ENCODE assay signal across 14 mouse cellular contexts in genomic region chr12:15738989-15739388, GRCm38 (mm10).
DNase-seq lines count a peak whose midpoint lies in the region; ATAC-seq and TF ChIP-seq lines count a peak whose summit lies in the region.
"Had no signal": no experiment of that assay in that cellular context is flagged by ENCODE, and none has a peak within 500 bp of the region (broad histone marks: within the 10 kb centered on the region; RNA-seq: fewer than 3 reads in every experiment).

No protein-coding gene starts in this region.

- H3K9ac ChIP-seq in intestine, embryonic 15.5 days, result no peak overlapping the region
- no peak overlapping the region for H3K9ac ChIP-seq in intestine, embryonic 16.5 days (ENCODE audit: low read depth, low read length)
- no peak overlapping the region for H3K9ac ChIP-seq in heart, embryonic 13.5 days

- ATAC-seq in intestine, embryonic 15.5 days, result peak; percentile 23; the same call in 1 of the 2 replicates
- ATAC-seq in intestine, embryonic 16.5 days, result no peak
- ATAC-seq in heart, embryonic 13.5 days (ENCODE audit: extremely low read depth, insufficient number of reproducible peaks, low FRiP score, low TSS enrichment), result no peak

- no peak overlapping the region for H3K27ac ChIP-seq in intestine, embryonic 15.5 days
- H3K27ac ChIP-seq in intestine, embryonic 16.5 days (ENCODE audit: low read length), result no peak overlapping the region
- H3K27ac ChIP-seq in heart, embryonic 13.5 days (replicated peaks), result peak overlapping the region; percentile 28; the same call in 1 of the 2 replicates

- intact Hi-C loops in left cerebral cortex, postnatal 36 days (cut with DNase I), result no loop called here

- 31% methylated on average over 4 of the region's 4 CpGs for WGBS in intestine, embryonic 15.5 days
- WGBS in intestine, embryonic 16.5 days, result 23% methylated on average over 4 of the region's 4 CpGs
- 53% methylated on average over 4 of the region's 4 CpGs for WGBS in heart, embryonic 13.5 days

- H3K27me3 ChIP-seq in intestine, embryonic 15.5 days (replicated peaks), result no peaks in the 10 kb centered on the region
- H3K27me3 ChIP-seq in intestine, embryonic 16.5 days (replicated peaks; ENCODE audit: control insufficient read depth, insufficient read depth, low read length), result no peaks in the 10 kb centered on the region
- no peaks in the 10 kb centered on the region for H3K27me3 ChIP-seq in heart, embryonic 13.5 days (replicated peaks)
- H3K27me3 ChIP-seq: CH12.LX had no signal

- no peak overlapping the region for H3K4me3 ChIP-seq in intestine, embryonic 15.5 days (replicated peaks)
- no peak overlapping the region for H3K4me3 ChIP-seq in intestine, embryonic 16.5 days (ENCODE audit: low read length)
- no peak overlapping the region for H3K4me3 ChIP-seq in heart, embryonic 13.5 days
- H3K4me3 ChIP-seq: myocyte had no signal

- H3K4me1 ChIP-seq in intestine, embryonic 15.5 days (replicated peaks), result no peaks in the 10 kb centered on the region
- no peaks in the 10 kb centered on the region for H3K4me1 ChIP-seq in intestine, embryonic 16.5 days (ENCODE audit: control insufficient read depth, insufficient read depth, low read length)
- H3K4me1 ChIP-seq in heart, embryonic 13.5 days, result peaks cover 12% of the 10 kb centered on the region

- peak; percentile 49 for DNase-seq in brain, embryonic 14.5 days (ENCODE audit: low read depth)
- peak; percentile 43 to 46 for DNase-seq in kidney, postnatal 25 days
- DNase-seq in frontal cortex, postnatal 14 days (ENCODE audit: low spot score in 2 of 2), result no peak
- DNase-seq in left cerebral cortex, postnatal 36 days (ENCODE audit: low spot score in 2 of 2), result no peak
- DNase-seq in layer of hippocampus, adult 9-11 months, result no peak
- DNase-seq: cerebellum, adult 2 months; gastrocnemius, postnatal 25 days; right cerebral cortex, postnatal 4 days had no signal

- TF ChIP-seq POLR2A in brain, embryonic 14.5 days (IDR thresholded peaks at IDR 0.05; ENCODE audit: borderline replicate concordance, extremely low read depth, insufficient read depth, insufficient read length, poor library complexity, severe bottlenecking), result no peak

- H3K36me3 ChIP-seq in intestine, embryonic 15.5 days, result no peaks in the 10 kb centered on the region
- no peaks in the 10 kb centered on the region for H3K36me3 ChIP-seq in intestine, embryonic 16.5 days (ENCODE audit: control insufficient read depth, insufficient read depth, low read length)
- H3K36me3 ChIP-seq in heart, embryonic 13.5 days, result no peaks in the 10 kb centered on the region

- no peak for TF ChIP-seq CTCF in brain, embryonic 14.5 days (IDR thresholded peaks at IDR 0.05; ENCODE audit: borderline replicate concordance, extremely low read depth, insufficient read depth, insufficient read length)

- no peak overlapping the region for H3K4me2 ChIP-seq in intestine, embryonic 15.5 days (replicated peaks)
- H3K4me2 ChIP-seq in intestine, embryonic 16.5 days (ENCODE audit: low read depth, low read length), result no peak overlapping the region
- H3K4me2 ChIP-seq in heart, embryonic 13.5 days, result no peak overlapping the region
- H3K4me2 ChIP-seq: liver, embryonic 11.5 days had no signal

- no peaks in the 10 kb centered on the region for H3K9me3 ChIP-seq in intestine, embryonic 15.5 days
- no peaks in the 10 kb centered on the region for H3K9me3 ChIP-seq in intestine, embryonic 16.5 days (ENCODE audit: control insufficient read depth, low read length)
- no peaks in the 10 kb centered on the region for H3K9me3 ChIP-seq in heart, embryonic 13.5 days

Comparison
In these comparisons a context has a peak if more than half of its experiments do, and no peak if none do; other contexts are left out.
1. DNase-seq: peak in brain, embryonic 14.5 days (single experiment) and kidney, postnatal 25 days (2 of 2); none in frontal cortex, postnatal 14 days (0 of 2), left cerebral cortex, postnatal 36 days (0 of 2) and layer of hippocampus, adult 9-11 months (single experiment).